Mouse (Mus musculus) heart, embryonic 14.5 days (tissue): ENCODE measurements around the gene Tmem38b. TPM values are rescaled to one million over a fixed set of nuclear protein-coding genes. Genes with fewer than 3 reads are reported as not detected.

Experiments
- ATAC-seq: fragments of 200-750 bp; cut with Nextera tagmentation; 2 replicates; pipeline ENCODE4 v1.8.0; 2017; ENCODE audit warnings: low read depth, moderate TSS enrichment; ENCODE audit not compliant: insufficient number of reproducible peaks, insufficient read depth, low FRiP score
- H3K27ac ChIP-seq, 2 experiments: fragments of 200-500 bp in 1 of 2; fragments of 300-500 bp in 1 of 2; sonication (generic) in 1 of 2; replicated peaks in 1 of 2; 2 replicates each; pipeline ENCODE4 v1.5.1; 2012 to 2014; ENCODE audit warnings: low read depth in 2 of 2, low read length in 2 of 2, control low read depth in 1 of 2, mild to moderate bottlenecking in 1 of 2, mixed read lengths in 1 of 2; ENCODE audit not compliant: control insufficient read depth in 1 of 2, insufficient read depth in 1 of 2
- H3K27me3 ChIP-seq: fragments of 300-500 bp; sonication (generic); 2 replicates; pipeline ENCODE4 v1.6.1; 2014; ENCODE audit warnings: mild to moderate bottlenecking, low read length, control low read depth; ENCODE audit not compliant: control insufficient read depth, insufficient read depth
- H3K36me3 ChIP-seq: fragments of 300-500 bp; sonication (generic); 2 replicates; pipeline ENCODE4 v1.6.1; 2014; ENCODE audit warnings: mild to moderate bottlenecking, control low read depth, low read length, mixed read lengths; ENCODE audit not compliant: control insufficient read depth, insufficient read depth
- H3K4me1 ChIP-seq, 2 experiments: fragments of 200-500 bp in 1 of 2; fragments of 300-500 bp in 1 of 2; sonication (generic) in 1 of 2; 2 replicates each; pipeline ENCODE4 v1.6.1; 2012 to 2014; ENCODE audit warnings: low read length in 2 of 2, control low read depth in 1 of 2, mixed read lengths in 1 of 2; ENCODE audit not compliant: control insufficient read depth in 2 of 2, insufficient read depth in 2 of 2
- H3K4me2 ChIP-seq: fragments of 300-500 bp; sonication (generic); 2 replicates; pipeline ENCODE4 v1.6.1; 2014; ENCODE audit warnings: mild to moderate bottlenecking, low read length
- H3K4me3 ChIP-seq, 2 experiments: fragments of 200-500 bp in 1 of 2; fragments of 300-500 bp in 1 of 2; sonication (generic) in 1 of 2; 2 replicates each; pipeline ENCODE4 v1.5.1; 2012 to 2014; ENCODE audit warnings: low read length in 2 of 2, mild to moderate bottlenecking in 2 of 2, control low read depth in 1 of 2, low read depth in 1 of 2, moderate library complexity in 1 of 2; ENCODE audit not compliant: control insufficient read depth in 1 of 2, insufficient read depth in 1 of 2
- H3K9ac ChIP-seq: fragments of 300-500 bp; sonication (generic); 2 replicates; pipeline ENCODE4 v1.6.1; 2014; ENCODE audit warnings: mild to moderate bottlenecking, low read length
- H3K9me3 ChIP-seq: fragments of 300-500 bp; sonication (generic); 2 replicates; pipeline ENCODE4 v1.6.1; 2016; ENCODE audit warnings: low read length, control low read depth; ENCODE audit not compliant: control insufficient read depth
- WGBS: fragments of 180-500 bp; shearing (Covaris S2); extraction: QIAGEN DNeasy Blood & Tissue Kit; methylation state at CpG from one replicate; pipeline ENCODE4 v1.1.7; 2014; 5-methylcytosine and 5-hydroxymethylcytosine counted together
- polyA plus RNA-seq: library from polyadenylated mRNA; unstranded; fragments of >200 nt; fragmentation: Nextera tagmentation; extraction: Ambion mirVana; gene quantifications from 2 replicates; pipeline ENCODE4 v1.2.1, GENCODE M21; 2014

Gene Tmem38b
- polyA plus RNA-seq, 1 experiment from 2014 or later: 11.2 TPM

GRCm38 (mm10) chr4:53895335-53895734, 69.5 kb downstream of the Tmem38b start:
- Histone ChIP-seq H3K9ac (no peak overlapping the region), H3K27ac (no peak overlapping the region), H3K36me3 (no peaks in the 10 kb centered on the region), H3K27me3 (no peaks in the 10 kb centered on the region), H3K9me3 (no peaks in the 10 kb centered on the region), H3K4me3 (no peak overlapping the region), H3K4me2 (no peak overlapping the region), H3K4me1 (no peaks in the 10 kb centered on the region)
- ATAC-seq: no peak
- WGBS: 66% methylated on average over 1 of the region's 1 CpGs

GRCm38 (mm10) chr4:53896150-53896833, 70.4 kb downstream of the Tmem38b start:
- H3K27me3 ChIP-seq: no peaks in the 10 kb centered on the region
- H3K4me1 ChIP-seq: no peaks in the 10 kb centered on the region
- no peaks in the 10 kb centered on the region for H3K9me3 ChIP-seq
- H3K27ac ChIP-seq: no peak overlapping the region
- no peak overlapping the region for H3K4me2 ChIP-seq
- H3K36me3 ChIP-seq: no peaks in the 10 kb centered on the region
- H3K9ac ChIP-seq: no peak overlapping the region
- WGBS: 80% methylated on average over 7 of the region's 7 CpGs
- ATAC-seq: no peak
- no peak overlapping the region for H3K4me3 ChIP-seq

GRCm38 (mm10) chr4:53900386-53900971, 74.6 kb downstream of the Tmem38b start:
- Histone ChIP-seq H3K4me3 (no peak overlapping the region), H3K4me2 (no peak overlapping the region), H3K27me3 (no peaks in the 10 kb centered on the region; the same call in 1 of the 2 replicates), H3K4me1 (no peaks in the 10 kb centered on the region), H3K36me3 (no peaks in the 10 kb centered on the region), H3K9me3 (no peaks in the 10 kb centered on the region), H3K27ac (no peak overlapping the region), H3K9ac (no peak overlapping the region)
- no peak for ATAC-seq
- whole genome bisulfite sequencing: 25% methylated on average over 6 of the region's 6 CpGs

GRCm38 (mm10) chr4:53904335-53904734, 78.5 kb downstream of the Tmem38b start:
- no peak overlapping the region for H3K9ac ChIP-seq
- WGBS: 78% methylated on average over 7 of the region's 7 CpGs
- no peaks in the 10 kb centered on the region for H3K4me1 ChIP-seq
- H3K27ac ChIP-seq: no peak overlapping the region
- no peak overlapping the region for H3K4me3 ChIP-seq
- H3K9me3 ChIP-seq: no peaks in the 10 kb centered on the region
- H3K4me2 ChIP-seq: no peak overlapping the region
- ATAC-seq: no peak
- no peaks in the 10 kb centered on the region for H3K36me3 ChIP-seq
- H3K27me3 ChIP-seq: no peaks in the 10 kb centered on the region; the same call in 1 of the 2 replicates

GRCm38 (mm10) chr4:53905537-53905936, 79.7 kb downstream of the Tmem38b start:
- no peak overlapping the region for H3K9ac ChIP-seq
- no peak overlapping the region for H3K4me3 ChIP-seq
- H3K27ac ChIP-seq: no peak overlapping the region
- no peak for ATAC-seq
- no peaks in the 10 kb centered on the region for H3K36me3 ChIP-seq
- H3K9me3 ChIP-seq: no peaks in the 10 kb centered on the region
- H3K4me1 ChIP-seq: no peaks in the 10 kb centered on the region
- 35% methylated on average over 6 of the region's 6 CpGs for WGBS
- H3K4me2 ChIP-seq: no peak overlapping the region
- H3K27me3 ChIP-seq: no peaks in the 10 kb centered on the region; the same call in 1 of the 2 replicates

- H3K4me2 ChIP-seq: no peak overlapping the region
- 70% methylated on average over 3 of the region's 3 CpGs for WGBS
- H3K4me1 ChIP-seq: no peaks in the 10 kb centered on the region
- H3K27me3 ChIP-seq: no peaks in the 10 kb centered on the region; the same call in 1 of the 2 replicates
- no peak overlapping the region for H3K9ac ChIP-seq
- no peak for ATAC-seq
- H3K9me3 ChIP-seq: no peaks in the 10 kb centered on the region
- H3K4me3 ChIP-seq: no peak overlapping the region
- H3K36me3 ChIP-seq: no peaks in the 10 kb centered on the region
- H3K27ac ChIP-seq: no peak overlapping the region
Measured at GRCm38 (mm10) chr4:53907071-53907470, 81.2 kb downstream of the Tmem38b start.
